Mouse (Mus musculus): ENCODE measurements around the gene Tspyl2.
"Not testable (repeated sequence)": the region's sequence is repeated elsewhere in the genome, so short reads cannot be mapped to it uniquely, and the experiment has no call there.

Gene Tspyl2

DNA sequence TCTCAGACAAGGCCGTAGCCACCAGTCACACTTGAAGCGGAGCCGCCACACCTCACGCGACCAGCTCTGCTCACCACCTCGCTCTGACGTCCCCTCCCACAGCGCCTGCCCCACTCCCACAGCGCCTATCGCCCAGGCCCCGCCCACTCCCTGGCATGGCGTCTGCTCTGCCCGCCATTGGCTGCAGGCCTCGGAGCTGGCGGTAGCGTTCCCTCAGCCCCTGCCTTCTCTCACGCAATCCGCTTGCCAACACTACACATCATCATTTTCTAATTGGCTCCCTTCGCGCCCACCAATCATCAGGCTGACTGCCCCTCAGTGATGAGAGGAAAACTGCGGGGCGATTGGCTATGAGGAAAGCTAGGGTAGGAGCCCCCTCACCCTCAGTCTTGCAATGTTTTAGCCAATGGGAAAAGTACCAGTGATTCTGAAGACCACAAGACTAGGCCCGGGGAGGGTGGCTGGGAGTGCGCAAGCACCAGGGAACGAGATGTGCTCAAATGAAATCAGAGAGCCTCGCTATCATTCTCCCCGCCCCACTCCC is at the start of gene Tspyl2:
TSS of gene Tspyl2 (minus strand) at position 68 of the 544 bp plus-strand sequence.
- DNase-seq (ENCODE audit: low spot score): peak; percentile 96

DNA sequence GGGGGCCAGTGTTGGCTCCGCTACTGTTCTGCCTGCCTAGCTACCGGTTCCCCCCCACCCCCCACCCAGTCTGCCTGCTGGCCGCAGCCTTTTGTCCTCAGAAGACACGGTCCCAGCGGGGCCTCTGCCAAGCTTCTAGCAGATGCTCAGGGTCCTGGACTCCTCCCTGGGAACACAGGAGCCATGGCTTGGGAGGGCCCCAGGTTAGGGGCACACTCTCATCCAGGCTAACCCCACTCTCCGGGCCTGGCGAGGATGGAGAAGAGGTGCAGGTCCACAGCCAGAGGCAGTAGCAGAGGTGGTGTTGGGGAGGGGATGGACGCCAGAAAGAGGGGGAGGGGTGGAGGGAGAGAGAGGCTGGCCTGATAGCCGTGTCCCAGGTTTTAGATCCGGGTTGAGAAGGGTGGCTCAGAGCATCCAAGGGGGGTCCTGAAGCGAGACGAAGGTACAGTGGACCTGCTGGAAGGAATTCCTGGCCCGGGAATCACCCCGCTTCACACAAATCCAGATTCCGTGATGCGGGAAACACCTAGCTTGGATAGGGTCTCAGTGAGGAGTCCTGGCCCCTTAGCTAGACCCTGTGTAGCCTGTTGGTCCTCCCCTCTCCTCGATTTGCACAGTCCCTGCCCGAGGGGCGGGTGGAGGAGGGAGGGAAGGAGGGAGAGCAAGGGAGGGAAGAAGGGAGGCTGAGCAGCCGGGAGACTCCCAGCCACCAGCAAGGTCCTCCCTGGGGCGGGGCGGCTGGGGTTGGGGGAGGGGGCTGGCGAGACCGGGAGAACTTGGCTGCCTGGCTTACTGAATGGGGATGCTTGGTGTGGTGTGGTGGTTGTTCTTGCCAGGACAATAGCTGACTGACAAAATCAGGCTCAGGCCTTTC is 26.4 kb upstream of the Tspyl2 start, which contains the start of gene Gpr173:
TSS of gene Gpr173 (minus strand) at position 308 of the 877 bp plus-strand sequence.
- DNase-seq (ENCODE audit: low spot score): peak; percentile 34

DNA sequence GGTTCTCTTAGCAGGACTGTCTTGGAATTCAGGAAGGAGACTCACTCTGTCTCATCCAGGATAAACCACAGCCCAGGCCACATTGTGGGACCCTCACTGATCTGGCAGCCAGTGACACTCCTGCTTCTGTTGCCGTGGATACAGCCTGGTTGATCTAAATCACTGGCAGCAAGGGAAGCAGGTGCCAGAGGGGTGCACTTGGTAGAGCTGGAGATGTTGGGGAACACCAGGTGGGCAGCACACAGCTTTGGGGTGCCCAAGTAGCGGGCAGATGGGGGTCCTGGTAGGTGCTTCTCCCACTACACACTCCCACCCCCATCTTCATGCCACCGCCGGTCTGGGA is 25.8 kb upstream of the Tspyl2 start:
- no peak for DNase-seq (ENCODE audit: low spot score)

DNA sequence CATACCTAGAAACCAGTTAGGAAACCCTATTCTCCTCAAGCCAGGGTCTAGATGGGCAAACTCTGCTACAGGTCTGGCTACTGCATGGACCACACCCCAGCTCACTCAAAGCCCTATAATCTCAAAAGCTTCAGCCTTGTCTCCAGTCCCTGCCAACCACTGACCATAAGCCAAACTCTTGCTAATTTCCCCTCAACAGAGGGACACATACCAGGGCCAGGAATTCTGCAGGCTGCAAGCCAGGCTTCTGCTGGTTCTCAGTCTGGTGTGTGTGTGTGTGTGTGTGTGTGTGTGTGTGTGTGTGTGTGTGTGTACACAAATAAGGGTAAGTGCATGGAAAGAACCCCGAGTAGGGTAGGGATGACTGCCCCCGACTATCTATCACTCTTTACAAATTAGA is 24.2 kb upstream of the Tspyl2 start:
- peak; percentile 72 for DNase-seq (ENCODE audit: low spot score)

DNA sequence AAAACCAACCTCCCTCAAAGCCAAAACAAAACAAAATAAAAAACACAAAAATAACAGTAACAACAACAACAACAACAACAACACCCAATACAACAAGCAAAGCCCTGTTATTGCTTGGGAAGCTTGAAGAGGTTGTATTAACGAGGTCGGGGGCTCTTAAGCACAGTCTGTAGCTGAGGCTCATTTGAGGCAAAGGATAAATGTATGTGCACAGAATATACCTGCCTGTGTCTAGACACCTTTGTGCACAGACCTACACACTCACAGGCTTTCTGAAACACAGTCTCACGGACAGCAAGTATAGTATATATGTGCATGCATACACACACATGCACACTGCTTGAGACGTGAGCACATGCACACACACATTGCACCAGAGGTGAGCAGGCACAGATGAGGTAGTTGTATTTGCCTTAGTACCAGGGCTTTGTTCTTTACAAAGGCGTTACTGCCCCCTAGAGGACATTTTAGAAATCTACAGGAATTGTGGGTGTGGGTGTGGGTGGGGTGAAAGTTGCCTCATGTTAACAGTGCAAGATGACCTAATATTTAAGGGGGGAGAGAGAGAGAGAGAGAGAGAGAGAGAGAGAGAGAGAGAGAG is 10.4 kb upstream of the Tspyl2 start:
- peak; percentile 75 for DNase-seq (ENCODE audit: low spot score)

DNA sequence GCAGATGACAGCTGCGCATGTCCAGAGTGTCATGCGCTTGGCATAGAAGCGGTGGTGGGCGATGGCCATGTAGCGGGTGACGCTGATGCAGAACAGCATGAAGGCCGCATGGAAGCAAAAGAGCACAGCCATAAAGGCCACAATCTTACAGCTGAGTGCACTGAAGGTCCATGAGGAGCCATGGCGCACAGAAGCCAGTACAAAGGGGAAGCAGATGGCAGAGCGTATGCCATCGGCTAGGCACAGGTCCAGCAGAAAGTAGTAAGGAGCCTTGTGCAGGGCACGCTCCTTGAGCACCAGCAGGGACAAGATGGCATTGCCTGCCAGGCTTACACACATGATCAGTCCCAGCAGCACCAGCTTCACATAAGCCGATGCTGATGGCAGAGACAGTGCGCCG is 4.8 kb upstream of the Tspyl2 start:
- DNase-seq (ENCODE audit: low spot score): no peak

DNA sequence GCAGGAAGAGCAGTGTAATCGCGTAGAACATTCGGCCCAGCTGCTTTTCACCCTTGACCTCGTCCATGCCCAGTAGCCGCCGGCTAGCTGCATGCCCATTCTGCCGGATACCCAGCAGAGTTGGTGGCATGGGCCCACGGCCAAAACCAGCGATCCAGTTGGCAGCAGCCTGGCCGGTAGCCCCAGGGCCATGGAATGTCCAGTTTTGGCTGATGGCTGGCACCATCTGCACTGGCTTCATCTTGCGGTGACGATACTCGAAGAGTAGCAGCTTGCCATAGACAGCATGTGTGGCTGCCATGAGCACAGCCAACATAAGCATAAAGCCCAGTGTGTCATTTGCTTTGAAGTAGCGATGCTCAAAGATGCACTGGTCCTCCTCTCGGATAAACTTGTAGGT is 4.4 kb upstream of the Tspyl2 start:
- no peak for DNase-seq (ENCODE audit: low spot score)

DNA sequence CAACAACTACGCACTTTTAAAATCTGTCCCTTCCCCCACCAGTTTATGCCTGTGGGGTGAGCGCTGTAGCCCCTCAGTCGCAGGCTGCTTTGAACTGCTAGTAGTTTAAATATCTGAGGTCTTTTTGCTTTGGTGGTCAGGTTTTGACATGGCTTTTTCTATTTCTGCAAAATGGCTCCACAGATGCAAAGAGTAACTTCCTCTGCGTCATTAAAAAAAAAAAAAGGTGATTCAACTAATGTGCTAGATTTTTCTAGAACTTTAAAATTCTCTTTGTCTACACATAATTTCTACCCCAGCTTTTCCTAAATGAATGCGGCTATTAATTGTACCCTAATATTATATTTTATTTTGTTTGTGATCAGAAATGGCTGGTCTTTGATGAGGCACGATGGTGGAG is 678 bp upstream of the Tspyl2 start:
- DNase-seq (ENCODE audit: low spot score): no peak

DNA sequence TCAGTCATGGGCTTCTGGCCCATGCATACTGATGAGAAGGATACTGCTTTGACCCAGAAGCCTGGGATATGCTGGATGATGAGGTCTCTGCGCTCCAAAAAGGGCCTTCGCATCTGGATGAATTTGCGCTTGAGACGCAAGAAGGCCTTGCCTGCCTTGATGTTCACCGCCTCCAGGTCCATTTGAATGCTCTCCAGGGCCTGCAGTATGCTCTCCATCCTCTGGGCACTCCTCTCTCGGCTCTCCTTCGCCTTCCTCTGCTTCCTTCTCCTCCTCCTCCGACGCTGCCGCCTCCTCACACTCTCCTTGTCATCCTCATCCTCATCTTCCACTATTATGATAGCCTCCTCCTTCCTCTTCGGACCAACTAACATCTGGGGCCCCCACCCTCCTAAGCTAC is 729 bp downstream of the Tspyl2 start:
- DNase-seq (ENCODE audit: low spot score): no peak

DNA sequence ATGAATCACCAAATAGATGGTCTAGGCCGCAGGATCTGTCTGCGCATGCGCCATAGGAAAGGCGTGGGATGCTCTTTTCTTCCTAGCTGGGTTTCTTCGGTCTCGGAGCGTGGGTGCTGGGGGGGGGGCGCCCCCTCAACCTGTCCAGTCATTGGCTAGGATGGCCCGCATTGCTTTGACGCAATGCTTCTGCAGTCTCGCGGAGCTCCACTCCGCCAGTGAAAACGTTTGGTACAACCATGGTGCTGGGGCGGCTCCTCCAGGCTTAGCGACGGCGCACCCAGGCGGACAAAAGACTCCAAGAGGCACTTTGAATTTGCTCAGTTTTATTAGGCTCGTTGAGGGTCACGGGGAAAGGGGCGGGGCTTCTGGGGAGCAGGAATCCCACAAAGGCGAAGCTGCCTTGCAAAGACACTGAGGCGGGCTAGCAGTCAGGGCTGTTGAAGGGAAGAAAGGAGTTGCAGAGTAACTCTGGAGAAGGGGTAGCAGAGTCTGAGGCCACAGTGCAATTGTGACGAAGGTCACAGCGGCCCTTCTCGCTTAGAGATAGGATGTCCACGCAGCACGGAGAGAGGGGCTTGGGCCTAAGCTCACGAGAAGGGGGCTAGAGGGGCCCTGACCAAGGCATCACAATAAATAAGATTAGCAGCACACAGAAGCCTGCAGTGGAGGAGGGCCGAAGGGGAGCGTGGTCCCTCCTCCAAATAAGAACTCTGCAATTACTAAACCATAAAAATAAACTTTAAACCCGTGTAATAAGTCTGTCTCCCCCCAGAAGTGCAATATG is 5.5 kb downstream of the Tspyl2 start:
- DNase-seq (ENCODE audit: low spot score): peak; percentile 91

DNA sequence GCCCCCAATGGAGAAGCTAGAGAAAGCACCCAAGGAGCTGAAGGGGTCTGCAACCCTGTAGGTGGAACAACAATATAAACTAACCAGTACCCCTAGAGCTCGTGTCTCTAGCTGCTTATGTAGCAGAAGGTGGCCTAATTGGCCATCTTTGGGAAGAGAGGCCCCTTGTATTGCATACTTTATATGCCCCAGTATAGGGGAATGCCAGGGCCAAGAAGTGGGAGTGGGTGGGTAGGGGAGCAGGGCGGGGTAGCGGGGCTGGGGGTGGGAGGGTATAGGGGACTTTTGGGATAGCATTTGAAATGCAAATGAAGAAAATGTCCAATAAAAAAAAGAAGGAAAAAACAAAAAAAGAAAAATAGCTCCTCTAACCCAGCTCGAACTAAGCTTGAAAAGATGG is 6.1 kb downstream of the Tspyl2 start:
- not testable (repeated sequence) for DNase-seq (ENCODE audit: low spot score)

DNA sequence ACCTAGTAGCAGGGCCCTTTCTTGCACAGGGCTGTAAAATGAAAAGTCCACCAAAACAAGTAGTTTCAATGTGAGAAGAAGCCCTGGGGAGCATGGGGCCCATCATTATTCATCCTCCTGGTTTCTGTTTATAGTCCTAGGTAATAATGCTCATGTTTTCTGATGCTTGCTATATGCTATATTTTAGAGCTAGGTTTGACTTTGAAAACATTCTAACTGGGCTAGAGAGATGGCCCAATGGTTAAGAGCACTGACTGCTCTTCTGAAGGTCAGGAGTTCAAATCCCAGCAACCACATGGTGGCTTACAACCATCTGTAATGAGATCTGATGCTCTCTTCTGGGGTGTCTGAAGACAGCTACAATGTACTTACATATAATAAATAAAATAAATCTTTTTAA is 12.8 kb downstream of the Tspyl2 start:
- not testable (repeated sequence) for DNase-seq (ENCODE audit: low spot score)

DNA sequence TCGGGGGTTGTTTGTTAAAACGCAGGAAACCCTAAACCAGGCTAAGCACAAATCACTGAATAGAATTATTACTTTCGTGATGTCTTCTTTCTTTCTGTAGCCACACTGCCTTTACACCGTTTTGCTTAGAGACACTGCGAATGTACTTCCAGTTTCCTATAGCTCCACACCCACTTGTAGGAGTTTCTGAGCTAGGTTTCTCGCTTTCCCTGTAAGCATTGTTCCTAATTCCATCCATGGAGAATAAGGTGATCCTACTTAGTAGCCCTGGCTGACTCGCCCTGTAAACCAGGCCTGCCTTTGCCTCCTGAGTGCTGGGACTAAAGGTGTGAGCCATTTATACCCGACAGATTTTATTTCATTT is 14.6 kb downstream of the Tspyl2 start:
- DNase-seq (ENCODE audit: low spot score): no peak

DNA sequence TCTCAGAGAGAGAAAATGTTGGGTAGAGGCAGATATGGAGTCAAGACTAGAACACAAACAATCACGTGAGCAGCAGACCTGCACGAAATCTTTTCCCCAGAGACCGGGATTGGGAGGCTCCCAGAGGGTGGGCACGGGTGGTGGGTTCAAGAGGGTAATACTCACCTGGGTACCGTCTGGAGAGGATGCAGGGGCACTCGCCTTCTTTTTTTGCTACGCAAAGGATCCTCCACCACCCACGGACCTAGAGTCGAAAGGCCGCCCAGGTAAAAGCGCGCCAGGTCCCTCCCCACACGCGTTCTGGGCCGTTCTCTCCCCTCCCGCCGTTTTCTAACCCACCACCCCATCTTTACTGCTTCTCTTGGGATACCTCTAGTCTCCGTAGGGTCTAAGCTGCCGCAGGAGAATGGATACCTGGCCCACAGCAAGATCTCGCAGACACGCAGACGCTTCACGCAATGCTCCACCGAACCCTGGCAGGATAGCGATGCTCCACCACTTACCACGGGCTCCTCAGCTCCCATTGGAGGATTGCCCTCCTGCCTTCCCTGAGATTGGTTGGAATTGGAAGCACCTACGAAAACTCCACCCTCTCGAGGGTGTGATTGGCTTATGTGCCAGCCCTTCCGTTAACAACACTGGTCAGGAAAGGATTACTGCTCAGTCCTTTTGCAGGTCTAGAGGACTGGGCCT is 15.1 kb downstream of the Tspyl2 start, which contains the start of gene Kantr:
TSS of gene Kantr (minus strand) at position 500 of the 693 bp plus-strand sequence.
- DNase-seq (ENCODE audit: low spot score): peak; percentile 92

DNA sequence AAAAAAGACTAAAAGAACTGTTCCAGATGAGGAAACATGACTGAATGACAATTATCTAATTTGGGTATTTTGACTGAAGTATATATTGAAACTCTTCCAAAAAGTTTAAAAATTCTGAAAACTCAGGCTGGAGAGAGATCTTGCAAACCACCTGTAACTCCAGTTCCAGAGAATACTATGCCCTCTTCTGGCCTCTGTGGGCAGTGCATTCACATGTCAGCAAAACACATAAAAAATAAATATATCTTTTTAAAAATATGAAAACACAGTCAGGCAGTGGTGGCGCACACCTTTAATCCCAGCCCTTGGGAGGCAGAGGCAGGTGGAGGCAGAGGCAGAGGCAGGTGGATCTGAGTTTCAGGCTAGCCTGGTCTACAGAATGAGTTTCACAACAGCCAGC is 18.6 kb downstream of the Tspyl2 start:
- DNase-seq (ENCODE audit: low spot score): no peak

DNA sequence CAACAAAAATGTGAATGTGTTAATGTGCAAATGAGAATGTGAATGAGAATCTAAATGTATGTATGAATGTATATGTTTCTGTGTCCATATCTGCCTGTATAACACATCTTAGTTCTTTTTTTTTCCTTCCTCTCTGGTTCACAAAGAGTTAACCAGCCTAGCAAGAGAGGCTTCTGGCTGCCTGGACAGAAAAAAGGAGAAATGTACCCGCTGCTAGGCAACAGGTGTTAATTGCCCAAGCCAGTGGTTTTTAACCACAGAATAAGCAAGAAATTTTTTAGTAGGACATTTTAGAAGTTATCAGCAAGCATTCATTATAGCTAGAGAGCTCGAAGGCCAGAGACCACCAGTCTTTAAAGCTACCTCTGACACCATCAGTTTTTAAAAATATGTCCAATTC is 19.4 kb downstream of the Tspyl2 start:
- DNase-seq (ENCODE audit: low spot score): no peak

DNA sequence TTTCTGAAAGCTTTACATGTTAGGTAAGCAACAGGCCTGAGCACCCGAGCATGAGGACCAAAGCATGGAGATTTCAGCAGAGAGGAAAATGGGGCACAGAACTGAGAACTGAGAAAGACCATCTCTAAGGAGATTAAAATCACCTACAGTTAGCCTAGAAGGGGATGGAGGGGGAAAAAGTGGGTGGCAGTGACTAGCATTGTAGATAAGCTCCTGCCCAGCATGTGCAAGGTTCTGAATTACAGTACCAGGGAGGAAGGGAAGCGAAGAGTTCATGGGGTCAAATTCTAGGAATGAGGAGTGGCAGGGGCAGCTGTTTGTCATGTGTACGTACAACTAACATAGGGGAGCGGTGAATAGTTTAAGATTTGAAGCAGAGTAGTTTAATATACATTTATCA is 21.7 kb downstream of the Tspyl2 start:
- no peak for DNase-seq (ENCODE audit: low spot score)

DNA sequence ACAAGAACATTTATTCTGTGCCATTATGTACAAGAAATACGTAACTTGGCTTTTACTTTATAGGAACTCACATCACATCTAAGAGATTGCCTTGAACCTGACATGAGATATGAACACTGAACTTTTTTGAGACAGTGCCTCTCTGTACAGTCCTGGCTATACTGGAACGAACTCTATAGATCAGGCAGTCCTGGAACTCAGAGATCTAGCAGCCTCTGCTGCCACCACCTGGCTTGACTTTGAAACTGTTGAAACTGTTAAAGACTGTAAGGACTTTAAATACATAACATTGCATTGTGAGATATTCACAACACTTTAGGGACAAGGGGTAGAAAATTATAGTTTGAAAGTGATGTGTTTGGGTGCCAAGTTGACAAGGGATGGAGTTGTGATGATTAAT is 34.3 kb downstream of the Tspyl2 start:
- peak; percentile 50 for DNase-seq (ENCODE audit: low spot score)

DNA sequence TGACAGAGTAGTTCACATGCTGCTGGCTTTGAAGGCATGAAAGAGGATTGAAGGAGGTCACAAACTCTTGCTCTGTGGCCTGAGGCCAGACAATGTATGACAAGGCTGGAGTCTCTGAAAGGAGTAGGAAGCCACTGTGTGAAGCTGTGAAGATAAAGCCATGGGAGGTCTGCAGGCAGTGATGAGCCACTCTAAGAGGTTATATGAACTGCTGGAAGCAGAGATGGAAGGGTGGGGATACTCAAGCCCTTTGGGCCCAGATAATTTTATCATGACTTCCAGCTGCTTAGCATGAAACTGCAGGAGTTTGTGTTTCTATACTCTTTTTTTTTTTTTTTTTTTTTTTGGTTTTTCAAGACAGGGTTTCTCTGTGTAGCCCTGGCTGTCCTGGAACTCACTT is 34.9 kb downstream of the Tspyl2 start:
- no peak for DNase-seq (ENCODE audit: low spot score)

DNA sequence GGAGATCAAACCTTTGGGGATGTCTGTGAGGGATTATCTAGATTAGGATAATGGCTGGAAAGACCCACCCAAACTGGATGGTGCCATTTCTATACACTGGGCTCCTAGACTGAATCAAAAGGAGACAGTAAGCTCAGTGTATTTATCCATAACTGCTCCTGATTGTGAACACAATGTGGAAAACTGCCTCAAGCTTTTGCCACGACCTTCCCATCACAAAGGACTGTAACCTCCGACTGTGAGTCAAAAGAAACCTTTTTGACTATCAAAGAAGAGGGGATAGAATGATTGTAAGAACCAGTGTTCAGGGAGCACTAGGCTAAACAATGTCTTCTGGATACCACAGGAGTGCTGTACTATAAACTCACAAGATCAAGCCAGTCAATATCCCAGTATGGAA is 36.0 kb downstream of the Tspyl2 start:
- DNase-seq (ENCODE audit: low spot score): no peak

DNA sequence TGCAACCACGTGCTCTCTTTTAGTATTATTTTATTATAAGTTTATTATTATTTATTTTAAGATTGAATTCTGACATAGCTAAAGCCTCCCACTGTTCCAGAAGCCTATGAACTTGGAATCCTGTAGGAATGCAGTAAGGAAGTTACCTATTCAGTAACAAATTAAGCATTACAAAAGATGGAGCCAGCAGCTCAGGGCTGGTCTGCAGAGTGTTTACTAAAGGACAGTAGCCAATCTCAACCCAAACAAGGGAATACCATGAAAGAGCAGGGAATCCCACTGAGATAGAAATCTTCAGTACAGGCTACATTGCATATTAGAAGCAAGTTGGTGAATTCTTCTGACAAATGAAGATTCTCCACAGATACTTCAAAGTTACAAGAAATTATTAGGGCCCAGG is 55.2 kb downstream of the Tspyl2 start:
- DNase-seq (ENCODE audit: low spot score): not testable (repeated sequence)

All from adipocyte (in vitro differentiated cells).